Mouse (Mus musculus): ENCODE results near the gene Gm7073.

GRCm38 (mm10) chrX:60539149-60539548, at the start of gene Gm7073:
- TF ChIP-seq CTCF (IDR thresholded peaks at IDR 0.05) (no peak), POLR2A (IDR thresholded peaks at IDR 0.05; ENCODE audit: insufficient read depth, low read depth, low read length) (no peak), EP300 (IDR thresholded peaks at IDR 0.05; ENCODE audit: insufficient read depth, low read depth, low read length) (no peak)
